Mouse (Mus musculus) gastrocnemius, postnatal 36 days (tissue): ENCODE measurements around the gene Rrm1. TPM values are rescaled to one million over a fixed set of nuclear protein-coding genes. Genes with fewer than 3 reads are reported as not detected.
A peak's percentile ranks its signal among the peaks of the same experiment; 100 is the strongest.
"Not testable (repeated sequence)": the region's sequence is repeated elsewhere in the genome, so short reads cannot be mapped to it uniquely, and the experiment has no call there.

Experiments used
- DNase-seq, 2 experiments: peaks; one replicate each; pipeline ENCODE4 v3.0.0; 2022
- intact Hi-C: fragments of 180-260 bp; cut with DNase I; formaldehyde crosslinking; loops from one replicate; pipeline ENCODE4 v1.15.1; 2025
- long read RNA-seq, 2 experiments: library from polyadenylated mRNA; stranded (forward); transcript quantifications; one replicate each; pipeline ENCODE4 v2.0.0; 2021
- total RNA-seq, 2 experiments: library from RNA; stranded (reverse); gene quantifications; 2 replicates each; pipeline ENCODE4 v1.2.3; 2021

Gene Rrm1
- total RNA-seq, result 10 to 100 TPM; 12.9 to 15.1 TPM
- long read RNA-seq, experiment 1, transcript Rrm1-201 (19 exons, 3,997 nt), result major isoform, 6 of 14 reads
- long read RNA-seq, experiment 1, partial matches to known transcripts, result 7 of 14 reads
- long read RNA-seq, experiment 1, other reads (novel, unspliced or antisense), result 1 of 14 reads
- long read RNA-seq, experiment 2, transcript Rrm1-201 (19 exons, 3,997 nt), result major isoform, 11 of 16 reads
- long read RNA-seq, experiment 2, partial matches to known transcripts, result 4 of 16 reads
- long read RNA-seq, experiment 2, other reads (novel, unspliced or antisense), result 1 of 16 reads

DNA sequence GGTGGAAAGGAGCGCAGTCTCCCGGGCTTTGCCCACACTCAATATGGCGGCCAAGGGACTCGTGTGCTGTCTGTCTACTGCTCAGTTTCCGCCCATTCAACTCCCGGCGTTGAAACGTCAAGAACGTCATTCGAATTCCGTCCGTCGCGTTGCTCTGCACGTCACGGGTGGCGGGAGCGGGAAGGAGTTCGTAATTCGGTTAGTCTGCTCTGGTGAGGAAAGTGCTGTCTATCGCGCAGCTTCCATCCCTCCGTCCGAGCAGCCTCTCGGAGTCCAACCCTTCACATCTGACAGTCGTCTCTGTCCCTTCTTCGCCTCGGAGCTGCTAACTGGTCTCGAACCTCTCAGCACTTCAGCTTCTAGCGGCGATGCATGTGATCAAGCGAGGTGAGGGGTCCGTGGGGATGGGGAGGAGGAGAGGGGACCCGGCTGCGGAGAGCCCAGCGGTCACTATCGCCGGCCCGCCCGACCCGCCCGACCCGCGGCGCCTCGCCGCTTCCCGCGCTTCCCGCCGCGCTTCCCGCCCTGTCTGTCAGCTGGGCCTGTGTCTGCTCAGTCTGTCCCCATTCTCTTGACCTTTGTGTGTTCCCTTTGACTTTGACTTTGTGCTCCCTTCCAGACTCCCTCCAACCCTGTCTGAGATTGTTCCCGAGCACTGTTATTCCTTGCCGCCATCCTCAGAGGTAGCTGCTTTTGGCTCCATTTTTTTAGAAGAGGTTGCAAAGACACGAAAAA is at the start of gene Rrm1:
TSS of gene Rrm1 (plus strand) at position 39 of the 735 bp plus-strand sequence.
- DNase-seq, result peak; percentile 88 to 92
- intact Hi-C loops, result no loop called here

DNA sequence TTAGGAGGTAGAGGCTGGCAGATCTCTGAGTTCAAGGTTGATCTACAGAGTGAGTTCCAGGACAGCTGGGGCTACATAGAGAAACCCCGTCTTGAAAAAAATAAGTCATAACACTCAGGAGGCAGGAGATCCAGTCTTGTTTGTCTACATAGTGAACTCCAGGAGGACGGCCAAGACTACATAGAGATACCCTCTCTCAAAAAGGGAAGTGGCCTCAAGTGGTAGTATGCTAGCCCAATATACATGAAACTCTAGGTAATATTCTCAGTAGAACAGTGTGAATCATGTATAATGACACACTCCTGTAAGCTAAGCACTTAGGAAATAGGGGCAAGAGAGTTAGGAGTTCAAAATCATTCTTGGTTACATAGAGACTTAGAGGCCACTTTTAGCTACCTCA is 47.6 kb upstream of the Rrm1 start:
- DNase-seq, result no peak
- intact Hi-C loops, result no loop called here

DNA sequence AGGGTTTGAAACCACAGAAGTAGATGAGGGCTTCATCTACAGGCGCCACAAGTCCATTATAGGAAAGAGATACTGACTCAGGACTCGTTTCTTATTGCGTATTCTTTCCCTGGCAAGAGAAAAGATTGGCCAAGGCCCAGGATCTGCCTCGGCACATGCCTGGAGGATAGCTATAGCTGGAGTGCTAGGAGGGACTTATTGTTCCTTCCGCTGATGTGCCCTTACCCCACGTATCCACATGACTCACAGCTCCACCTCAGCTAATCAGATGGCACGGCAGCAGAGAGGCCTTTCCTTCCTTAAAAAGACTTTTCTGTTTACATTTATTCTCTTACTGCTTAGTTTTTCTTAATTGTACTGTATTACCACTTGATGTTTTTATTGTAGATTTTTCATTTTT is 45.6 kb upstream of the Rrm1 start:
- intact Hi-C loops, result no loop called here
- peak in 1 of 2 experiments; percentile 21 for DNase-seq

DNA sequence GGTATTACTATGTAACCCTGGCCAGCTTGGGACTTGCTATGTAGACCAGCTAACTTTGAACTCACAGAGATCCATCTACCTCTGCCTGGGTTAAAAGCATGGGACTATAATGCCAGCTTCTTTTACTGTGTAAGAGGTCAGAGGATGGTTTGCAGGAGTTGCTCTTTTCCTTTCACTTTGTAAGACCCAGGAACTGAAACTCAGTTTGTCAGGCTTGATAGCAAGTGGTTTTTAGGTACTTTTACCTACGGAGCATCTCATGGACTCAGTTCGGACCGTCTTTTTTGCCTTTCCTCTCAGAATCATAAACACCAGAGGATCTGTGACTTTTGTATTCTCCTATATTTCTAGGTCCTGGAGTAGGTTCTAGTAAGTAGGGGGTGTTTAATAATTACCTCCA is 45.2 kb upstream of the Rrm1 start:
- DNase-seq, result no peak
- intact Hi-C loops, result no loop called here

DNA sequence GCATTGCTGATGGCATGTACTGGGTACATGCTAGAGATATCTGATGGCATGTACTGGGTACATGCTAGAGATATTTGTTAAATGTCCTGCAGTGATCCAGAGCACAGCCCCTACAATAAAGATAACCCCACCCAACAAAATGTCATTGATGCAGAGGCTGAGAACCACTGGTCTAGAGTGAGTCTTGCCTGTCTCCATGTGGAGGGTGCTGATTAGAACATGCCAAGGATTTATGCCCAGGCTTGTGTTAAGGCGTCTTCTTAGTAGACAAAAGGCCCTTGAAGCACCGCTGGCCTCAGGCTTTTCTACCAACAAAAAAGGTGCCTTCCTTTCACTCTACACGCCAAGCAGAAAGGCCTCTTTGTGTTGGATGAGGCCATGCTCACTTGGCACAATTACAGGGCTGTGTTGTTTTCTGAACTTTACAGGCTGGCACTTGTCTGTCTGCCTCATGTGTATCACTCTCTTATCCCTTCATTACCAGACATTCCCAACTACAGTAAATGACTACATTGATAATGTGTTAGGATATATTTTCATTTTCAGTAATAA is 42.2 kb upstream of the Rrm1 start:
- intact Hi-C loops, result no loop called here
- DNase-seq, result no peak

DNA sequence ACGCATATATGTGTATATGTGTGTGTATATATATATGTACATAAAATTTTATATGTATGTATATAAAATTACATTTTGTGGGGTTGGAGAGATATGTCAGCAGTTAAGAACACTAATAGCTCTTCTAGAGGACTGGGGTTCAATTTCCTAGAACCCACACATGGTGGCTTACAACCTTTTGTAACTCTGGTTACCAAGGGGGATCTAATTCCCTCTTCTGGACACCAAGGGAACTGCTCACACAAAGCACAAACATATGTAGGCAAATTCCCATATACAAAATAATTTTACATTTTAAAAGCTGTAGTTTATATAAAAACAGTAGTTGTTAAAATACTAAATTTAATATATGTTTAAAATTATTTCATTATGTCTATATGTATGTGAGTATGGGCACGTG is 37.4 kb upstream of the Rrm1 start:
- no peak for DNase-seq
- intact Hi-C loops, result no loop called here

DNA sequence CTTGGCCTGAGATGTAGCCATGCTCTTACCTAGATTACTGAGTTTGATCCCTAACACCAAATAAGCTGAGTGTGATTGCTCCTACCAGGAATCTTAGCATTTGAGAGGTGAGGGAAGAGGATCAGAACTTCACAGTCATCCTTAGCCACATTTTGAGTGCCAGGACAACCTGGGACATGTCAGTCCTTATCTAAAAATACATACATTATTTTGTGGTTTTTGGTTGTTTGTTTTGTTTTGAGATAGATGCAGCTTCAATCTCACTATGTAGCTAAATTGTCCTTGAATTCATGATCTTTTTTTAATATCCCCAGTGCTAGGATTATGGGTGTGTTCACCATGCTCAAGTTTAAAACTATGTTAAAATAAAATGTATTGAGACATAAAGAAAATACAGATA is 34.1 kb upstream of the Rrm1 start:
- no peak for DNase-seq
- intact Hi-C loops, result no loop called here

DNA sequence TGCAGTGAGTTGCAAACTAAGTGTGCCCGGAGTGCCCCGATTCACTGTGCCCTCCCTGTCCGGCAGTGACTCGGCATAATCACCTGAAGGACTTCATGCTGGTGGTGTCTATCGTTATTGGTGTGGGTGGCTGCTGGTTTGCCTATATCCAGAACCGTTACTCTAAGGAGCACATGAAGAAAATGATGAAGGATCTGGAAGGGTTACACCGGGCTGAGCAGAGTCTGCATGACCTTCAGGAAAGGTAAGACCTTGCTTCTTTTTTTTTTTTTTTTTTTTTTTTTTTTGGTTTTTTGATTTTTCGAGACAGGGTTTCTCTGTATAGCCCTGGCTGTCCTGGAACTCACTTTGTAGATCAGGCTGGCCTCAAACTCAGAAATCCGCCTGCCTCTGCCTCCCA is 26.2 kb upstream of the Rrm1 start:
- DNase-seq, intact Hi-C loops: not testable (repeated sequence)

DNA sequence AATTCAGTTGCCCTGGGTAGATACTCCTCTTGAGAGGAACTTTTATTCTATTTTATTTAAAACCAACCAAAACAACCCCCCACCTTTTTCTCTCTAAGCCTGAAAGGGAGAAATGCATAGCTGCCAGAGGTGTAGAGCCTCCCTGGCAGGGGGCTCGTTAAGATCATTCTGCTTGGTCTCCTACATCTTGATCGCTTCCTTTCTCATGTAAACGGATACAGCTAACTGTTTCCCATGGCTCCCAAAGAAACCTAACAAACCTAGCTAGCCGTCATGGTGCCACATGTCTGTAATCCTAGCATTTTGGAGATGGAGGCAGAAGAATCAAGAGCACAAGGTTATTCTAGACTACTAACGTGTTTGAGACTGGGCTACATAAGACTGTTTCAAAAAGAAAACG is 25.7 kb upstream of the Rrm1 start:
- intact Hi-C loops, result no loop called here
- DNase-seq, result no peak

DNA sequence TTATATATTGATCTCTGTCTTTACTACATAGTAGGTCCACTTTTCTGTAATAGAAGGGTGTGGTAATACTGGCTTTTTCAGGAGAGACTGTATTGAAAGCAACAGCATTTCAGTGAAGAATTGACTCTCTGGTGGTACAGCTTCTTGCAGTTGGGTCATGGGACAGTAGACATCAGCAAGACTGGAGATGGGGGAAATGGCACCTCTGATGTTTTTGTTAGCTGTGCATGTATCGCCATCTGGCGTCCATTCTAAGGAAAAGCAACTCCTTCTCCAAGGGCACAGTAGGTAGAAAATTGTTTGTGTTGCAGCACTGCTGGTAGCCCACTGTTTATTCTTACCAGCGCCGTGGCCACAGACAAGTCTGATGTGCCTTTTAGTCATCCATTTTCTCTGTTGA is 24.1 kb upstream of the Rrm1 start:
- intact Hi-C loops, result loop anchor here (1.0 kb wide), 1 partner anchor 150 kb away; the partner anchor contains the start of gene Stim1
- no peak for DNase-seq

DNA sequence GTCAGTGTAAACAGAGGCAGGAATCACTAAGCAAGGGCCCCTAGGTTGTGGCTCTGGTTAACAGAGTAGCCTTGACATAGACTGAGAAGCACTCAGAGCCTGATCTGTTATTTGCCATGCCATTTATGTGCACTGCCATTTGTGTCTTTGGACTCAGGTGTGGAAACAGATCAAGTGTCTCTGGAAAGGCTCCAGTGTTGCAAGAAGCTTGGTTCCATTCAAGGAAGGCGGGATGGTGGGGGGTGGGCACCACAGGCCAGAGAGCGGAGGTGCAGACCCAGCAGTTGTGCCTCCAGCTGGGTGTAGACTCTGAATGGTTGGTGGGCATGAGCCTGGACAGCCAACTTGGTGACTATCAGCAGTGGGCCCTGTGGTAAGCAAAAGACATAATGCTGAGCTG is 19.5 kb upstream of the Rrm1 start:
- no peak for DNase-seq
- intact Hi-C loops, result no loop called here

DNA sequence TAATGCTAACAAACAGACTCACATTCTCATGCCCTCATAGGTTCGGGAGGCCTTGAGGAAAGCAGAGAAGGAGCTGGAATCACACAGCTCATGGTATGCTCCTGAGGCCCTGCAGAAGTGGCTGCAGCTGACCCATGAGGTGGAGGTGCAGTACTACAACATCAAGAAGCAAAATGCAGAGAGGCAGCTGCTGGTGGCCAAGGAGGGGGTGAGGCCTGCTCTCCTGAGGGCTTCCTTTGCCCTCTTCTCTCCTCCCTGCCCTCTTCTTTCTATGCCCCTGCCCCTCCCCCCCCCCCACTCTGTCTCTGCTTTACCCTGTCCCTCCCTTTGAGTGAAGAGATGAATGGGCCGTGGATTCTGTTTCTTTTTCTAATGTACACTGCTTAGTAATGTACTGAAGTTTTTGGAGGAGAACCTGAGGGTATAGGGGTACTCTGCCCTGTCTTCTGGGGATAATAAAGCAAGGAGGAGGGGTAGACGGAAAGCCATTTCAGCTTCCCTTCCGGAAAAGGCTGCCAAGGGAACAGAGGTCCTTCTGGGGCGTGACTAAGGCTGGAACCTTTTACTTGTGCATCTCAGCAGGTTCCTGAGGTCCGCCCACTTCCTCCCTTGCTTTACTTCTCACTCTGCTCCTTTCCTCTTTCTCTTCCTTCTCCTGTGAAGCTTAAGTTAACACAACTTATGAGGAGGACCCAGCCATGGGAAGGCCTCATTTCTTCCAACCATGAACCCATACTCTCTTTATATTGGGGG is 15.4 kb upstream of the Rrm1 start:
- intact Hi-C loops, result no loop called here
- no peak for DNase-seq

DNA sequence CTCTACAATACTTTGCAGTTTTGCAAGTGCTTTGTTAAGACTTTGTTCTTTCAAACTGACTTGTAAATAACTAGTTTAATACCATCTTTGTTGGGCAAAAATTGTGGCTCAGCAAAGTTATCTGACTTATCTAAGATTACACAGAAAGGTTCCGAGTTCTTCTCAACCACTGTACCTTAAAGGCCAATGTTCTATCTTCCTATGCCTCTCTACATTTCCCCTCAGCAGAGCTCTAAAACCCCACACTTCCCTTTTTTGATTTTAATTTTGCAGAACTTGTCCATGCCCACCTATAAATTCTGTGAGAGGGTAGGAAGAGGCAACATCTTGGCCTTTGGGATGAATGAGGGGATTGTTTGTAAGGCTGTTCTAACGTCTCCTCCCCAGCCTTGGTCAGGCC is 7.2 kb upstream of the Rrm1 start:
- intact Hi-C loops, result no loop called here
- no peak for DNase-seq

DNA sequence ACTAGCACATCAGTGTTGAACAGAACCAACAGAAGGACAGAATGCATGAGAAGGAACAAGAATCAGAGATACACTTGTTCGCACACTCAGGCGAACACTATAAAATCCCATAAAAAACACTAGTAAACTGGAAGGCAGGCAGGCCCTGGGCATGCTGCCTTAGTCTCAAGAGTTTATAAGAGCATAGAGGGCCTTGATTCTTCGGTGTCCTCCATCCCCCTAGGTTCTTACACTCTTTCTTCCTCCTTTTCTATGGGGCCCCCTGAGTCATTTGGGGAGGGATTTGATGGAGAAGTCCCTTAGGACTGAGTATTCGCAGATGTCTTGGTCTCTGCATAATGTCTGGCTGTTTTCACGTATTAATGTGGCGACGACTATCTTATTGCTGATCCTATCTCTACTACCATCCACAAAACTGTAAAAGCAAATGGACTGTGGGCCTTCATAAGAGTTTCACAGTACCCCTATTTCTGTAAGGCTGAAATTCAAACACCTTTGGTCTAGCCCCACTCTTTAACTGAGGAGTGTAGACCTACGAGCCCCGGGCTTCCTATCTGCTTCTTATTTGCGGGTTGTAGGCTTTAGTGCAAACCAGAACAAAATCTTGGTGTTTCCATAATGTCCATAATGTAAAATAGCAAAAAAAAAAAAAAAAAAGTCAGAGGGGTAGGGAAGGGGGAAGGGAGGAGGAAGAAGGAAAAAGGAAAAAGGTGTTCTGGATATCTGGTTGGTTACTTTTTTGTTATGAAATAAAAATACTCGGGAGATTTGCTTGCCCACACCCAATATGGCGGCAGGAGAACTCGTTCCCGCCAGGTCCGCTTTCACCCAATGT is 456 bp upstream of the Rrm1 start:
- no peak for DNase-seq
- intact Hi-C loops, result no loop called here

DNA sequence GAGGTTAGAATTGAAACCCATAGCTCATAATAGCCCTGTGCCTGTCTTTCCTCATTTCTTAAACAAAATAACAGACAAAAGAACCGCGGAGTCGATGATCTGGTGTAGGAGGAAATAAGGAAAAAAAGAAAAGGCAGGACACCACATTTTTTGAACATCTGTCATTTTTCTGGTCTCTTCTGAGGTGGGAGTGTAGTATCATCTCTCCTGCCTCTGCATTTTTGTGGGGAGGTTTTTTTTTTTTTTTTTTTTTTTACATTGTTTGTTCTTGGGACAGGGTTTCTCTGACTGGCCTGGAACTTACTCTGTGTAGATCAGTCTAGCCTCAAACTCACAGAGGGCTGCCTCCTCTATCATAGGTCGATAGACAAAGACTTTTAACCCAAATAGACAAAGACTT is 937 bp downstream of the Rrm1 start:
- no peak for DNase-seq
- intact Hi-C loops, result no loop called here

DNA sequence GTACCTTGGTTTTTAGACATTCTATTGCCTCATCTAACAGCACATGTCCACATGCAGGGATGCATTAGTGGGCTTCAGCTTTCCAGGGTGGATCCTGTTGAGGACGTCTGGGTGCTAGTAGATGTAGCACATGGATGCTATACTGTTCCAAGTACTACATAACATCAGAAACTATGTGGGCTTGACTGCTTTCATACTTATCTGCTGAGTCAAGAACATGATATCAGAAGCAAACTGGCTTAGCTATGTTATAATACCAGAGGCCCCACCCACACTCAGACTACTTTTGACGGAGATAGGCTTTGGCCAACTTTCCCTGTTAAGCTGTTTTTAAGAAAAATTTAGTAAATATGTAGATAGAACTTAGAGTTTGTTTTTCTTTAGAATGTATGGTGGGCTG is 2.8 kb downstream of the Rrm1 start:
- intact Hi-C loops, result no loop called here
- DNase-seq, result no peak

DNA sequence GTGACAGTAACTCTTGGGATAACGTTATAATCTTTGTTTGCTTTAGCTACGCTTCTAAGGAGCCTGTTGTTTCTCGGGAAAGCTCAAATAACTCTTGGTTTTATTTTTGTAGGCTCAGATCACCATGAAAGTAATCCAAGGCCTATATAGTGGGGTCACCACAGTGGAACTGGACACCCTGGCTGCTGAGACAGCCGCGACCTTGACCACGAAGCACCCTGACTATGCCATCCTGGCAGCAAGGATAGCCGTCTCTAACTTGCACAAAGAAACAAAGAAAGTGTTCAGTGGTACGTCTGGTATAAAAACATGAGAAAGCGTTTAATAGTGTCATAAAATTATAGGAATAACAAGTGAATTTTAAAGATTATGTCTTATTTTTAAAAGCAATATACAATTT is 4.9 kb downstream of the Rrm1 start:
- intact Hi-C loops, result no loop called here
- DNase-seq, result no peak

DNA sequence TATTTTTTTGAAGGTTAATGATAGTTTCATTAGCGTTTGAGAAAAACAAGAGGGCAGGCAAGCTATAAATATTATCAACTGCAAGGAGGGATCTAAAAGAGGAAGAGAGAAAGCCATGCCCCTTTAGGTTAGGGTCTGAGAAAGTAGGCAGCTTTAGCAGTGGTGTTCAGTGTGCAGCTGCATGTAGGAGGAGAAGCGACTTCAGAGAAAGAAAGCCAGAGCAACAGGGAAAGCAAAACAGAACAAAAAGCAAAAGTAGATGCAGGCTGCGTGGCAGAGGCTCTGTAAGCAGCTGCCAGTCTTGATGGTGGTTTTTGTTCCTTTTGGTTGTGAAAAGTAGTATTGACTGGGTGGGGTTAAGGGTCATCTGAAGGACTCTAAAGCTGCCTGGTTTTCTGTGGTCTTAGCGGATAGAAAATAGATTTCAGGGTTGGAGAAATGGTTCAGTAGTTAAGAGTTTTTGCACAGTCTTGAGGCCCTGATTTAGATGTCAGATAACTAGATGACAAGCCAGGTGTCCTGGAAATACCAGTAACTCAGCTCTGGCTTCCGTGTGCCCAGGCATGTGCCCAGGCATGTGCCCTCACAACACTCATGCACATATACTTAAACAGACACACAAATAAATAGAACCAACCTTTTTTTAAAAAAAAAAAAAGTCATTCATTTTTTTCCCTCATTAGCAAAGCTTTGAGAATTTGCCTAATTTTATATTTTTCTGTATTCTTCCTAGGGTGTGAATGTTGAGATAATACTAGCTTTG is 17.3 kb downstream of the Rrm1 start:
- no peak for DNase-seq
- intact Hi-C loops, result no loop called here

DNA sequence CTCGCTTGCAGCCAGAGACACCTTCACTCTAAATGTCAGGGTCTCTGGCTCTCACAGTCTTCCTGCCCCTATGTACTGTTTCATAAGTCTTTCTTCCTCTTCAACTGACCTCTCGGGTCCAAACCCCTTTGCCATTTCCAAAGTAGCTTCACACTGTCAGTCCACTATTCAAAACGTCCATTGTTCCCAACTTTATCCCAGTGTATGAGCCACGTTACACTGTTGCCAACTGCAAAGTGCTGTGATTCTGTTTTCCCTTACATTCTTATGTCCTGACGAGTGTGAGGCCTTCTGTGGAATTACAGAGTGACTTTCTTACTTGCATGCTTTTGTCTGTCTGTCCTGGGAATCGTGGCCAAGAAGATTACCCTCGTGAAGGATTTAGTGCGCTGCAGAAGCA is 26.1 kb downstream of the Rrm1 start:
- intact Hi-C loops, result no loop called here
- DNase-seq, result no peak

DNA sequence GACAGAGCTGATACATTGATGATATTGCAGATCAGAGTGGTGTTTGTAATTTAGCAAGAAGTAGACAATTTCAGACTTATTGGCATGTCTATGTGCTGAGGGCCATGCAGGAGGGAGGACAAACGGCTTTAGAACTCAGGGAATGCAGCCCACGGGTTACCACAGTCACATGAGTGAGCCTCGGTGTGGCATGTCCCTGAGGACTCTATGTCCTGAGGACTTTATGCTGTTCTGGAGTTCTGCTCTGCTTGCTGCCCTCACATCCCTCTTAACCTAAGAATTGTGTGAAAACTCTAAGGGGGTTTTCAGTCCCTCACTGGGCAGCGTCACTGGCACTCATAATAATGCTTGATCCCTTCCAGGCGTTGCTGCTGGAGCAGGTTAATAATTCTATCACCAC is 31.2 kb downstream of the Rrm1 start:
- no peak for DNase-seq
- intact Hi-C loops, result no loop called here
